Mouse (Mus musculus) forebrain, embryonic 16.5 days (tissue): ENCODE results near the gene Fam98a. TPM values are rescaled to one million over a fixed set of nuclear protein-coding genes. Genes with fewer than 3 reads are reported as not detected.

Source experiments
- ATAC-seq: fragments of 200-750 bp; cut with Nextera tagmentation; 2 replicates; pipeline ENCODE4 v1.8.0; 2017; ENCODE audit warnings: mild to moderate bottlenecking, moderate library complexity
- H3K27ac ChIP-seq: fragments of 300-500 bp; sonication (generic); 2 replicates; pipeline ENCODE4 v1.5.1; 2014; ENCODE audit warnings: low read length, control low read depth
- H3K27me3 ChIP-seq: fragments of 300-500 bp; sonication (generic); replicated peaks from 2 replicates; pipeline ENCODE4 v1.6.1; 2014; ENCODE audit warnings: low read length; ENCODE audit not compliant: control insufficient read depth, insufficient read depth
- H3K36me3 ChIP-seq: fragments of 300-500 bp; sonication (generic); 2 replicates; pipeline ENCODE4 v1.6.1; 2014; ENCODE audit not compliant: control insufficient read depth, insufficient read depth
- H3K4me1 ChIP-seq: fragments of 300-500 bp; sonication (generic); replicated peaks from 2 replicates; pipeline ENCODE4 v1.6.1; 2014; ENCODE audit warnings: low read length; ENCODE audit not compliant: control insufficient read depth, insufficient read depth
- H3K4me2 ChIP-seq: fragments of 300-500 bp; sonication (generic); 2 replicates; pipeline ENCODE4 v1.6.1; 2014; ENCODE audit warnings: mild to moderate bottlenecking, low read length, control low read depth
- H3K4me3 ChIP-seq: fragments of 300-500 bp; sonication (generic); replicated peaks from 2 replicates; pipeline ENCODE4 v1.5.1; 2014; ENCODE audit warnings: mild to moderate bottlenecking, low read length, control low read depth
- H3K9ac ChIP-seq: fragments of 300-500 bp; sonication (generic); replicated peaks from 2 replicates; pipeline ENCODE4 v1.6.1; 2014; ENCODE audit warnings: low read depth, low read length, control low read depth
- H3K9me3 ChIP-seq: fragments of 300-500 bp; sonication (generic); 2 replicates; pipeline ENCODE4 v1.6.1; 2016; ENCODE audit warnings: low read length; ENCODE audit not compliant: control insufficient read depth
- WGBS: fragments of 180-500 bp; shearing (Covaris S2); extraction: QIAGEN DNeasy Blood & Tissue Kit; methylation state at CpG from one replicate; pipeline ENCODE4 v1.1.7; 2014; 5-methylcytosine and 5-hydroxymethylcytosine counted together
- polyA plus RNA-seq: library from polyadenylated mRNA; unstranded; fragments of >200 nt; fragmentation: Nextera tagmentation; extraction: Ambion mirVana; gene quantifications from 2 replicates; pipeline ENCODE4 v1.2.1, GENCODE M21; 2015

The Fam98a gene
- polyA plus RNA-seq, 1 experiment from 2014 or later = 35.3 TPM

DNA sequence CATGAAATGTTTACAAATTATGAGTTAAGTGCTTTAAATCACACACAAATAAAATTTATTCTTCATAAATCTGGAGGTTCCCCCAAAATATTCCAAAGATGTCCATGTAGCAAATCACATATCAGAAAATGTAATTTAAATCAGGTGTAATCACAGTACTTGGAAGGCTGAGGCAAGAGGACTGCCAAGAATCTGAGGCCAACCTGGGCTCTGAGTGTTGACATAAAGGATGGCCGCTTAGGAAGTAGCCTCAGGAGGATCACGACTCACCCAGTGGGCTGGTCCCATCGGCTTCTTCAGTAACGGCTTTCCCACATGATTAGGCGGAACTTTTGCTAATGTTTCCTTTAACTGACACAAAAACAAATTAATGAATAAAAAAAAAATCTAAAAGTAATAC, 11.9 kb downstream of the Fam98a start:
- Histone ChIP-seq H3K36me3 (peaks cover 11% of the 10 kb centered on the region; the same call in 1 of the 2 replicates), H3K27me3 (no peaks in the 10 kb centered on the region), H3K27ac (no peak overlapping the region), H3K4me1 (no peaks in the 10 kb centered on the region), H3K9ac (no peak overlapping the region), H3K4me3 (no peak overlapping the region), H3K4me2 (no peak overlapping the region), H3K9me3 (no peaks in the 10 kb centered on the region)
- ATAC-seq = no peak
- 90% methylated on average over 5 of the region's 5 CpGs for WGBS

DNA sequence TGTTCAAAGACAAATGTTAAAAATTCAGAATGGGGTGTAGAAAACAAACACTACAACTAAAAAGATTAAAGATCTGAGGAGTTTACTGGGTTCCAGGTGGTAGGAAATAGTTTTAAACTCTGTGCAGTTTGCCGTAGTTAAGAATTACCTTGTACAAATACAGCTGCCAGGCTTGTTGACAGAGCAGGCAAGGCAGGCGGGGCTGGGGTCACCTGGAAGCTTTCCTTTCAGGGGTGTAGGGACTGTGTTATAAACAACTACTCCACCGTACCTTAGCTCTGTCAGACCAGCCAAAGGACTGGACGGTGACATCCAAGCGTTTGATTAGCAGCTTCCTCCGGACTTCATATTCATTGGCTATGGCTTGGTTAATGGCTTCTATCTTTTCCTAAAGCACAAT, 12.6 kb downstream of the Fam98a start:
- no peaks in the 10 kb centered on the region for H3K9me3 ChIP-seq
- H3K4me3 ChIP-seq = no peak overlapping the region
- no peak overlapping the region for H3K9ac ChIP-seq
- H3K4me2 ChIP-seq = no peak overlapping the region
- 95% methylated on average over 6 of the region's 6 CpGs for WGBS
- peaks cover 11% of the 10 kb centered on the region; the same call in 1 of the 2 replicates for H3K36me3 ChIP-seq
- H3K27me3 ChIP-seq = no peaks in the 10 kb centered on the region
- no peak overlapping the region for H3K27ac ChIP-seq
- H3K4me1 ChIP-seq = no peaks in the 10 kb centered on the region
- ATAC-seq = no peak

DNA sequence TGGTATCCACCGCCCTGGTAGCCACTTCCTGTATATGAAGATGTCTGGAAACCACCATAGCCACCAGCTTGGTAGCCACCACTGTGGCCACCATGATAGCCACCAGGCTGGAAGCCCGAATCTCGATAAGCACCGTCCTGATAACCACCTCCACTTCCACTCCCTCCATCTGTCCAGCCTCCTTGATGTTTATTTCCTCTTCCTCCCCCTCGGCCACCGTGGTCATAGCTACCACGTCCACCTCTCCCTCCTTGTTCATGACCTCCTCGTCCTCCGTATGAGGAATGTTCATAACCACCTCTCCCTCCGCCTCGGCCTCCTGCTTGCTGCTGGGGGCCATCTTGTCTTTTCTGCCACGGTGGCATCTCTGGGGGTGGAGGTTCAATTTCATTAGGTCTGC, 13.3 kb downstream of the Fam98a start:
- 97% methylated on average over 12 of the region's 12 CpGs for WGBS
- H3K27ac ChIP-seq = no peak overlapping the region

DNA sequence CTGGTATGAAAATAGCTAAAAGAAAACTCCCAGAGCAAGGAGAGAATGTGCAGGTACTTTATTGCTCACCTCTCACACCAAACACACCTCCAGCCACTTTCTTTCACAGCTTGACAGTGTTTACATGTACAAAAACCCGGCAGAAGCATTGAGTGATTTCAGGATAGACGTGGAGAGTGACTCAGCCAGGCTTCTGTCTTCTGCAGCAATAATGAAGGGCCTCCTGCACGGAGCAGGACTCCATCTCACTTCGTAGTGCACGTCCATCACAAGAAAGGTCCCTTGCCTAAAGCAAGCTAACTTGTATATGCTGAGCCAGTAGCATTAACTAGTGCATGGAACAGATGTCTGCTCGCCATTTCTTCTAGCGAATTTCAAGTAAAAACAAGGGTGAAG, 14.7 kb downstream of the Fam98a start:
- no peak overlapping the region for H3K27ac ChIP-seq
- WGBS = 89% methylated on average over 7 of the region's 7 CpGs
- no peak overlapping the region for H3K4me3 ChIP-seq
- no peaks in the 10 kb centered on the region for H3K4me1 ChIP-seq
- H3K36me3 ChIP-seq = peaks cover 11% of the 10 kb centered on the region; the same call in 1 of the 2 replicates
- no peaks in the 10 kb centered on the region for H3K9me3 ChIP-seq
- no peak overlapping the region for H3K4me2 ChIP-seq
- no peak overlapping the region for H3K9ac ChIP-seq
- no peak for ATAC-seq
- H3K27me3 ChIP-seq = no peaks in the 10 kb centered on the region

More for the DNA sequence above, 13.3 kb downstream of the Fam98a start:
- Histone ChIP-seq H3K4me2 (no peak overlapping the region), H3K4me3 (no peak overlapping the region), H3K9me3 (no peaks in the 10 kb centered on the region), H3K27me3 (no peaks in the 10 kb centered on the region), H3K9ac (no peak overlapping the region), H3K4me1 (no peaks in the 10 kb centered on the region), H3K36me3 (peaks cover 11% of the 10 kb centered on the region; the same call in 1 of the 2 replicates)
- no peak for ATAC-seq

DNA sequence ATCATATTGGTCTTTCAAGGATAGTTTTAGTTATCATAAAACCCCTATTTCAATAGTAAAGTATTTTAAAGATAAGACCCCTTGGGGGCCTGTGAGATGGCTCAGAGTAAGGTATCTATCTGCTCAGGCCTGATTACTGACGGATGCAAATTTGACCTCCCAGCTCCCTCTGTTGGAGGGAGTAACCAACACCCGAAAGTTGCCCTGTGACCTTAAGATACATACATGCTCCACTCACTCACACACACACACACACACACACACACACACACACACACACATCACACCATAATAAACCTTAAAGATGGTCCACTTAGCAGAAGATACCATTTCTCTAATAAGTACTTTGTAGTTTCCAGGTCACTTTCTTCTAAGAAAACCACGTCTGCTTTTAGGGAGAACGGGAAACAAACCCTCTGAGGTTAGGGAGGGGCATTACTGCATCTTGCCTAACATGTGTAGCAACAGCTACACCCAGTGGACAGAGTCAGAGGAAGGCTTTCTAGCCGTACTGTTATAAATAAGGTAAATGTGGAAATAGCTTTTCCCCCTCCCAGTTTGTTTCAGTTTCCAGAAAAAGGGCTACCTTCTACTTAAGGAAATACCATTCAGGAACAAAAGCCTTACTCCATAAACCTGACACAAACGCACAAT, 15.2 kb downstream of the Fam98a start:
- Histone ChIP-seq H3K27ac (no peak overlapping the region), H3K36me3 (peaks cover 11% of the 10 kb centered on the region; the same call in 1 of the 2 replicates), H3K9me3 (no peaks in the 10 kb centered on the region), H3K9ac (no peak overlapping the region), H3K4me3 (no peak overlapping the region), H3K27me3 (no peaks in the 10 kb centered on the region), H3K4me1 (no peaks in the 10 kb centered on the region), H3K4me2 (no peak overlapping the region)
- WGBS = 53% methylated on average over 6 of the region's 6 CpGs
- peak; percentile 84 for ATAC-seq

DNA sequence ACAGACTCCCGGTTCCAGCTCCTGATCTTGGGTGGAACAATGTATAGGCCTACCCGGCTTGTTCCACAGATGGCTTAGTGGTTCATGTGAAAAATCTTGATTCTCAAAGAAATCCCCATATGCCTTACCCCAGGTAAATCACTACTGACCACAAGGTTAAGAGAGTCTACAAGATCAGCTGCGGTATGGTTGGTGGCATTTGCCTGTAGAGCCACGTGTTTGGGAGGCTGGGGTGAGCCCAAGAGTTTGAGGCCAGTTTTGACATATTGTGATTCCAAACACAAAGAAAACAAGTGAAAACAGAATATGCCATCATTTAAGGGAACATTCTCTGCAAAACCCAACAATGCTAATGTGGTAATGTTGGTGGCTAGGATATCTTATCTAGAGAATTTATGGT, 16.1 kb downstream of the Fam98a start:
- H3K9me3 ChIP-seq = no peaks in the 10 kb centered on the region
- H3K9ac ChIP-seq = no peak overlapping the region
- 88% methylated on average over 4 of the region's 4 CpGs for WGBS
- no peak for ATAC-seq
- H3K27me3 ChIP-seq = no peaks in the 10 kb centered on the region
- no peak overlapping the region for H3K4me3 ChIP-seq
- H3K4me1 ChIP-seq = no peaks in the 10 kb centered on the region
- peaks cover 11% of the 10 kb centered on the region; the same call in 1 of the 2 replicates for H3K36me3 ChIP-seq
- H3K4me2 ChIP-seq = no peak overlapping the region
- no peak overlapping the region for H3K27ac ChIP-seq

DNA sequence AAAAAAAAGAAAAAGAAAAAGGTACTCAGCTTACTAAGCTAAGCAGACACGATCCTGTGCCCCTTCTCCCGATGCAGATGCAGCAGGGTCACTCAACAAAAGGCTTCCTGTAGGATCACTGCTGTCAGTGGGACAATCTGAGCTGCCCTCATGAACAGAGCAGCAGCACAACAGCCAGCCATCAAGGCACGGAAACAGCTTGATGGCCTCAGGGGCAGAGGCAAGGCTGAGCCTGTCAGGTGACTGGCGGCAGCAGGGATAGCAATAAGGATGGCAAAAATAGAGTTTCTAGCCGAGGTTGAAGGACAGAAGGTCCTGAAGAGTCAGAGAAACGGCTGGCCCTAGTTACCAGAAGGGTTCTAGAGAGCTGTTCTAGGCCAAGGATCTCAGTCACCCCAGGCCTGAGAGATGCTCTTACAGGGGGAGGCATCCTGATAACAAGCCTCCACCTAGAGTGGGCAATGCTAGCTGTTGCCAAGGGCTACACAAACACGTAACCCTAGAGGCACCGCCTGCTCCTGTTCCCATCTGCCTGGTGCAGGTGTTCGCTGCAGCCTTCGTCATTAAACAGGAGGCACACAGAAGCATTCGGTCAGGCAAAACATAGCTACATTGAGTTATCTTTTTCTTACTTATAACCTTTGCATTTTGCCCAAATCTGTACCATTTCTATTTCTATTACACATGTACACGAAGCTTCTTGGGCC, 17.3 kb downstream of the Fam98a start:
- H3K4me2 ChIP-seq = no peak overlapping the region
- no peak overlapping the region for H3K4me3 ChIP-seq
- H3K9me3 ChIP-seq = no peaks in the 10 kb centered on the region
- no peaks in the 10 kb centered on the region for H3K27me3 ChIP-seq
- no peak overlapping the region for H3K27ac ChIP-seq
- no peaks in the 10 kb centered on the region for H3K4me1 ChIP-seq
- 82% methylated on average over 12 of the region's 12 CpGs for WGBS
- no peak for ATAC-seq
- H3K9ac ChIP-seq = no peak overlapping the region
- H3K36me3 ChIP-seq = peaks cover 11% of the 10 kb centered on the region; the same call in 1 of the 2 replicates

DNA sequence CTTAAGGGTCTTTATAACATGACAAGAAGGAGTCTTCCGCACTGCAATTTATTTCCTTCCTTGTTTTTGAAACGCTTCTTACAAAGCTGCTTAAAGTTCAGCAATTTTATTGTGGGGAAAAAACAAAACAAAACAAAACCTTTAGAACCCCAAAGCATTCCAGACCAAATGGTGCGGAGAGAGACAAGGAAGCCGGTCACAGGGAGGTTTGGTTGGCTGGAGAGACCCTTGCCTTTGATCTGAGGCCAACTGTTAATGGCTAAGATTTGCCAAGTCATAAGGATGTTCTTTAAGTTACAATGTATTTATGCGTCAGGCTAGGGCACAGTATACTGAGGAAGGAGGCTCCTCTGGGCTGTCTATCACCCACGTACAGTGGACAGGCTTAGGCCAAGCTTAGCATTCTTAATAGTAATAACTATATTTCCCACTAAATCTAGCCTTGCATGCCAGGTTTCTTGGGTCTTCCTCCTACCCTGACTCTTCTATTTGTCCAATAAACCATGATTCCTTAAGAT, 19.2 kb downstream of the Fam98a start:
- Histone ChIP-seq H3K4me3 (no peak overlapping the region), H3K9me3 (no peaks in the 10 kb centered on the region), H3K36me3 (peaks cover 2% of the 10 kb centered on the region; the same call in 1 of the 2 replicates), H3K27ac (no peak overlapping the region), H3K27me3 (no peaks in the 10 kb centered on the region), H3K4me1 (no peaks in the 10 kb centered on the region), H3K4me2 (no peak overlapping the region), H3K9ac (no peak overlapping the region)
- no peak for ATAC-seq
- 59% methylated on average over 6 of the region's 6 CpGs for WGBS

DNA sequence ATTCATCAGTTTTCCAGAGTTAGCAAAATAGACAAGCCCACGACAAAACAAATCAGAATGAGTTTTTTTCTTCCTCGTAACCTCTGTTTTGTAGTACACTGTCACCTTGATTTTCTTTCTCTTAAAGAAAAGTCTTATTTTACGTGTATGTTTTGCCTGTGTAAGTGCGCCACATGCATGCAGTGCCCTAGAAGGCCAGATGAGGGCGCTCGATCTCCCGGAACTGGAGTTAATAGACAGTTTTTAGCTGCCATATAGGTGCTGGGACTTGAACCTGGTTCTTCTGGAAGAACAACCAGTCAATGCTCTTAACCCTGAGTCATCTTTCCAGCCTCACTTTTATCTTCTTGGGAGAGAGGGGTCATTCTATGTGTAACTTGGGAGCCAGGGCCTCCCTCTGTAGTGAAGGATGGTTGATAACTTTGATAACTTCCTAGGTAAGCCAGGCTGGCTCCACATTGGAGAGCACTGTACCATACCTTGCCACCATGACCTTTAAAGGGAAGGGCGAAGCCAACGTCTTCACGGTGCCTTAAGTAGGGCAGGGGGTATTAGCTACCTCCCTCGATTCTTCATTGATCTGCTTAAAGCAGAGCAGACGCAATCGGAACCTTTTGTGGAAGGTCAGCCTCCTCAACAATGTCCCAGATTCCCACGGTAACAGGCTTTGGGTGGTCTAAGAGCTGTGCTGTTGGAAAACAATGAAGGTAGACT, 22.4 kb downstream of the Fam98a start:
- H3K9me3 ChIP-seq = no peaks in the 10 kb centered on the region
- no peak overlapping the region for H3K27ac ChIP-seq
- no peaks in the 10 kb centered on the region for H3K36me3 ChIP-seq
- no peak overlapping the region for H3K4me2 ChIP-seq
- no peak overlapping the region for H3K9ac ChIP-seq
- ATAC-seq = no peak
- no peak overlapping the region for H3K4me3 ChIP-seq
- 90% methylated on average over 14 of the region's 14 CpGs for WGBS
- no peaks in the 10 kb centered on the region for H3K27me3 ChIP-seq
- H3K4me1 ChIP-seq = no peaks in the 10 kb centered on the region
